Mouse (Mus musculus): ENCODE data around the gene Bpgm.

Gene Bpgm

GRCm38 (mm10) chr6:34528131-34528530 lies 52.1 kb downstream of the Bpgm start:
- no peak for DNase-seq (ENCODE audit: low spot score in 2 of 2)

GRCm38 (mm10) chr6:34529992-34530391 lies 54.0 kb downstream of the Bpgm start:
- DNase-seq (ENCODE audit: low spot score in 2 of 2), result no peak

GRCm38 (mm10) chr6:34533055-34533454 lies 57.0 kb downstream of the Bpgm start:
- no peak for DNase-seq (ENCODE audit: low spot score in 2 of 2)

- no peak for DNase-seq (ENCODE audit: low spot score in 2 of 2)
Observed at GRCm38 (mm10) chr6:34533896-34534295, 57.9 kb downstream of the Bpgm start.

GRCm38 (mm10) chr6:34542866-34543265 lies 66.9 kb downstream of the Bpgm start:
- DNase-seq (ENCODE audit: low spot score in 2 of 2), result no peak

- DNase-seq (ENCODE audit: low spot score in 2 of 2), result no peak
Observed at GRCm38 (mm10) chr6:34543303-34544206, 67.5 kb downstream of the Bpgm start.

GRCm38 (mm10) chr6:34544207-34544602 lies 68.2 kb downstream of the Bpgm start:
- DNase-seq (ENCODE audit: low spot score in 2 of 2), result no peak

GRCm38 (mm10) chr6:34545286-34545685 lies 69.3 kb downstream of the Bpgm start:
- no peak for DNase-seq (ENCODE audit: low spot score in 2 of 2)

- no peak for DNase-seq (ENCODE audit: low spot score in 2 of 2)
Observed at GRCm38 (mm10) chr6:34548406-34548990, 72.5 kb downstream of the Bpgm start.

GRCm38 (mm10) chr6:34549017-34549416 lies 73.0 kb downstream of the Bpgm start:
- DNase-seq (ENCODE audit: low spot score in 2 of 2), result no peak

- DNase-seq (ENCODE audit: low spot score in 2 of 2), result no peak
Observed at GRCm38 (mm10) chr6:34552489-34553157, 76.6 kb downstream of the Bpgm start.

GRCm38 (mm10) chr6:34554291-34554997 lies 78.4 kb downstream of the Bpgm start:
- DNase-seq (ENCODE audit: low spot score in 2 of 2), result no peak
